Mouse (Mus musculus): ENCODE results near the gene Atxn7l1. TPM values are rescaled to one million over a fixed set of nuclear protein-coding genes. Genes with fewer than 3 reads are reported as not detected.

Gene Atxn7l1
- polyA plus RNA-seq, 1 experiment: 90.6 TPM

- TF ChIP-seq CTCF (IDR thresholded peaks at IDR 0.05; ENCODE audit: low read depth, low read length): no peak
- no peak for TF ChIP-seq POLR2A (IDR thresholded peaks at IDR 0.05; ENCODE audit: borderline replicate concordance, low read depth, low read length)
- Histone ChIP-seq H3K27ac (ENCODE audit: insufficient read depth, low read depth, low read length) (no peak overlapping the region), H3K4me3 (ENCODE audit: insufficient read depth, low read length) (no peak overlapping the region), H3K4me1 (ENCODE audit: control insufficient read depth, insufficient read depth, low read length) (peaks cover 9% of the 10 kb centered on the region)
Observed at GRCm38 (mm10) chr12:33273668-33274067, 126.2 kb downstream of the Atxn7l1 start.

DNA sequence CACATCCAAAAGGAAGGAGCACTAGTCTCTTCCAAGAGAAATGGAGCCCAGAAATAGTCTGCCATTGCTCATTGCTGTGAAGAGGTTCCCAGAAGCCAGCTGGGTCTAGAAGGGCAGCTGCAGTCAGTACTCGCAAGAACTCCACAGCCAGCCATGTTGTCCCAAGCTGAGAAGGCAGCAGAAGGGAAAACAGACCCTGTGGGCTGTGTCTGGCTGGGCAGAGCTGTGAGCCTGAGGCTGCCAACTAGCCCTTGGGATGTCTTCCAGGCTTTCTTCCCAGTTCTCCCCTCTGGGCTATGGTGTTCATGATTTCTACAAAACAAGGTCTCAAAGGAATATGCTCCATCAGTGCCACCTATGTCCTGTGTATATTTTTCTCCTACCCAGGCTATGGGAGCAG lies 128.5 kb downstream of the Atxn7l1 start:
- TF ChIP-seq CTCF (IDR thresholded peaks at IDR 0.05; ENCODE audit: low read depth, low read length) (no peak), POLR2A (IDR thresholded peaks at IDR 0.05; ENCODE audit: borderline replicate concordance, low read depth, low read length) (no peak)
- H3K4me3 ChIP-seq (ENCODE audit: insufficient read depth, low read length): no peak overlapping the region

GRCm38 (mm10) chr12:33277427-33277826 lies 129.9 kb downstream of the Atxn7l1 start:
- no peak for TF ChIP-seq CTCF (IDR thresholded peaks at IDR 0.05; ENCODE audit: low read depth, low read length)
- no peak for TF ChIP-seq POLR2A (IDR thresholded peaks at IDR 0.05; ENCODE audit: borderline replicate concordance, low read depth, low read length)
- H3K4me1 ChIP-seq (ENCODE audit: control insufficient read depth, insufficient read depth, low read length): 0 out of 2 replicates have a peak, but pooled peaks cover 2% of the 10 kb centered on the region
- no peak overlapping the region for H3K4me3 ChIP-seq (ENCODE audit: insufficient read depth, low read length)
- H3K27ac ChIP-seq (ENCODE audit: insufficient read depth, low read depth, low read length): no peak overlapping the region

More for the DNA sequence above, 128.5 kb downstream of the Atxn7l1 start:
- Histone ChIP-seq H3K27ac (ENCODE audit: insufficient read depth, low read depth, low read length) (no peak overlapping the region), H3K4me1 (ENCODE audit: control insufficient read depth, insufficient read depth, low read length) (0 out of 2 replicates have a peak, but pooled peaks cover 2% of the 10 kb centered on the region)

DNA sequence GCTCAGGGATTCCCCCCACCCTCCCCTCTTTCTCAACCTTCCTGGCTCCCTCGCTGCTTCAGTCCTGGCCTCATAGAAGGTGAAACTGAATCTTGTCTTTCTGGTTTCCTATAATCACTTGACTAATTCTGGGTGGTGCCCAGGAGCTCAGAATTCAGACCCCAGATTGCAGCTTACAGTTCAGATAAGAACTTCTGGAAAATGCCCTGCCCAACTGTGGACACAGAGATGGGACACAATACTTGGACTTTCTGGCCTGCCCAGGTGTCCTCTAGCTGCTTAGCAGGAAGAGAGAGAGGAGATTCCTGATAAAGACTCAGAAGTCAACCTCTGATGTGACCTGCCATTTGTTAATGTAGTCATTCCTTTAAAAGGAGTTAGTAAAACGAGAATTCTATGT lies 131.7 kb downstream of the Atxn7l1 start:
- H3K4me1 ChIP-seq (ENCODE audit: control insufficient read depth, insufficient read depth, low read length): 0 out of 2 replicates have a peak, but pooled peaks cover 2% of the 10 kb centered on the region
- H3K27ac ChIP-seq (ENCODE audit: insufficient read depth, low read depth, low read length): no peak overlapping the region
- TF ChIP-seq POLR2A (IDR thresholded peaks at IDR 0.05; ENCODE audit: borderline replicate concordance, low read depth, low read length): no peak
- TF ChIP-seq CTCF (IDR thresholded peaks at IDR 0.05; ENCODE audit: low read depth, low read length): no peak

GRCm38 (mm10) chr12:33280805-33281204 lies 133.3 kb downstream of the Atxn7l1 start:
- Histone ChIP-seq H3K4me3 (ENCODE audit: insufficient read depth, low read length) (no peak overlapping the region), H3K27ac (ENCODE audit: insufficient read depth, low read depth, low read length) (no peak overlapping the region), H3K4me1 (ENCODE audit: control insufficient read depth, insufficient read depth, low read length) (peaks cover 14% of the 10 kb centered on the region)
- TF ChIP-seq CTCF (IDR thresholded peaks at IDR 0.05; ENCODE audit: low read depth, low read length) (peak; percentile 89), POLR2A (IDR thresholded peaks at IDR 0.05; ENCODE audit: borderline replicate concordance, low read depth, low read length) (no peak)

More for the DNA sequence above, 131.7 kb downstream of the Atxn7l1 start:
- no peak overlapping the region for H3K4me3 ChIP-seq (ENCODE audit: insufficient read depth, low read length)

DNA sequence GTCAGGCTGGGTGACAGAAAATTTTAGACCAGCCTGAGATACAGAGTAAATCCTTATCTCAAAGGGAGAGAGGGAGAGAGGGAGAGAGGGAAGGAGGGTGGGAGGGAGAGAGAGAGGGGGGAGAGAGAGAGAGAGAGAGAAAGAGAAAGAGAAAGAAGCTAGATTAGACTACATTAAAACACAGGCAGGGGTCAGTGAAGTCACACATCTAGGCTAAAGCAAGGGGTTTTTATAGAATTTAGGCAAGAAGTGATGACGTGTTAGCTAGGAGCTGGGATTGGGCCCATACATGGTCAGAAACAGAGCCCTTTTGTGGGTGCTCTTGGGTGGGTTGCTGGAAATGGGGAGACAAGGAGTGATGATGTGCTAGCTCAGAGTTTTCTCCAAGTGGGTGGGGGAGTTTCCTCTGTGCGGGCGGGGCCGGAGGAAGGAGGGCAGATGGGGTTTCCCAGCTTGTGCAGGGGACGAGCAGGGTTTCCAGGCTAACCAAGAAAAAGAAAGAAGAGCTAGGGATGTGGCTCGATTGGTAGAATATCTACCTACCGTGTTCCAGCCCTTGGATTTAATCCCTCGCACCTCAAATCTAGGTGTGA lies 136.9 kb downstream of the Atxn7l1 start:
- Histone ChIP-seq H3K4me1 (ENCODE audit: control insufficient read depth, insufficient read depth, low read length) (peaks cover 12% of the 10 kb centered on the region), H3K27ac (ENCODE audit: insufficient read depth, low read depth, low read length) (no peak overlapping the region), H3K4me3 (ENCODE audit: insufficient read depth, low read length) (no peak overlapping the region)
- TF ChIP-seq POLR2A (IDR thresholded peaks at IDR 0.05; ENCODE audit: borderline replicate concordance, low read depth, low read length) (no peak), CTCF (IDR thresholded peaks at IDR 0.05; ENCODE audit: low read depth, low read length) (no peak)

DNA sequence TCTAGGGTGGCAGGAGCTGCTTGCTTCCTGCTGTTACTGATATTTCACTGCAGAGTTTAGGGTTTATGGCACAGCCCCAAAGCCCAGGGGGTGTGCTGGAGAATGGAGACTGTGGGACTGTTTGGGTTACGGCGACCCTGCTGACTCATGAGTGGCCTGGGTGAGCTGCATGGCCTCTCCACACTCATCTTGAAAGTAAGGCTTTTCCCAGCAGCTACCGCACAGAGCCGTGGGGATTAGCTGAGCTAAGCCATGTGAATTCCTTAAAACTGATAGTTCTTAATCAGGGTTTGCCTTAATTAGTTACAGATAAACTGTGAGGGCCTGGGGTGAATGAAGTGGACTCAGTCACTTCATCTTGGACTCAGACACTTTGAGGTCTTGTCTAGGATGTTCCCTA lies 137.9 kb downstream of the Atxn7l1 start:
- Histone ChIP-seq H3K4me3 (ENCODE audit: insufficient read depth, low read length) (no peak overlapping the region), H3K27ac (ENCODE audit: insufficient read depth, low read depth, low read length) (no peak overlapping the region)

DNA sequence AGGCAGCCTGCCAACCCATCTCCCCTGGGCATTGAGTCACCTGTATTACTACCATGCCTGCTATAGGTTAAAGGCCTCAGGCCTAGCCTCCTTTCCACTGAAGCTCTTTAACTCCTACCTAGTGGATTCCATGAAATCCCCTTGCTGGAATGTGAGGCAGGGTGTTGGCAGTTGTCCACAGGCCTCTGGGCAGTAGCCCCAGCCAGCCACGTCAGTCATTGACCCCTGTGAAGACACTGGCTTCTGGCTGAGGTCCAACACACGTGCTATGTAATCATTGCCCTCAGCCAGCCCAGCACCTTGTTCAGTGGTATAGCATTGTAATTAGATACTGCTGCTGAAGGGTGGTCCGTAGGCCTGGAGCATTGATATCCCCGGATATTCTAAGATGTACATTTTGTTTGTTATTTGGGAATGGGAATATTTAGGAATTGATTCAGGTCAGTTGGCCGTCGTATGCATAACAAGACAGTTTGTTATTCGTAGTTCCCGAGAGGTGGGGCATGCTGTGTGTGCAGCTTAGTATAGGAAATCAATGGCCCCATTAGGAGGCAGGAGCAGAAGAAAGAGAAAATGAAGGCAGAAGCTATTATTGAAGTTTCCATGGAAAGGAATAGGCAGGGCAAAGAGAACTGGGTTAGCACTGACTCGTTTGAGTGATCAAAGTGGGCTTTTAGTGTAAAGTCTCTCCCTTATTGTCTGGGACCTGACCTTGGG lies 138.6 kb downstream of the Atxn7l1 start:
- H3K27ac ChIP-seq (ENCODE audit: insufficient read depth, low read depth, low read length): no peak overlapping the region
- TF ChIP-seq POLR2A (IDR thresholded peaks at IDR 0.05; ENCODE audit: borderline replicate concordance, low read depth, low read length) (no peak), CTCF (IDR thresholded peaks at IDR 0.05; ENCODE audit: low read depth, low read length) (no peak)
- H3K4me1 ChIP-seq (ENCODE audit: control insufficient read depth, insufficient read depth, low read length): peaks cover 12% of the 10 kb centered on the region
- no peak overlapping the region for H3K4me3 ChIP-seq (ENCODE audit: insufficient read depth, low read length)

More for the DNA sequence above, 137.9 kb downstream of the Atxn7l1 start:
- H3K4me1 ChIP-seq (ENCODE audit: control insufficient read depth, insufficient read depth, low read length): peaks cover 12% of the 10 kb centered on the region
- TF ChIP-seq CTCF (IDR thresholded peaks at IDR 0.05; ENCODE audit: low read depth, low read length) (no peak), POLR2A (IDR thresholded peaks at IDR 0.05; ENCODE audit: borderline replicate concordance, low read depth, low read length) (no peak)

- H3K27ac ChIP-seq (ENCODE audit: insufficient read depth, low read depth, low read length): no peak overlapping the region
- H3K4me3 ChIP-seq (ENCODE audit: insufficient read depth, low read length): no peak overlapping the region
- TF ChIP-seq CTCF (IDR thresholded peaks at IDR 0.05; ENCODE audit: low read depth, low read length): no peak
- no peak for TF ChIP-seq POLR2A (IDR thresholded peaks at IDR 0.05; ENCODE audit: borderline replicate concordance, low read depth, low read length)
- H3K4me1 ChIP-seq (ENCODE audit: control insufficient read depth, insufficient read depth, low read length): peaks cover 12% of the 10 kb centered on the region
Observed at GRCm38 (mm10) chr12:33287686-33288085, 140.2 kb downstream of the Atxn7l1 start.

DNA sequence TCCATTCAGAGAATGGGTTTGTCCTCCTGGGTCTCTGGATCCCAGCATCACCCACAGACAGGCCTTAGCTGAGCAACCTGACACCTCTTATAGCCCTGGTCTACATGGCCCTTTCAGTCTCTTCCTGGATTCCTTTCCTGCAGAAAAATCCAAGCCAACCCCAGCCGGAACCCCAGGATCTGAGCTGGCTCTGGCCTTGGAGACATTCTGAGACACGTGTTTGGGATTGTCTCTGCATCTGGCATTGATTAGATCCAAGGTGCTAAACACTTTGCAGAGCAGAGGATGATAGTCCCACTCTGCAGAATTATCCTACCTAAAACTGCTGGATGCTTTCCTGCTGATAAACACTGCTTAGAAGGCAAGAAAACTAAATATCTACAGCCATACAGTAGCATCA lies 141.3 kb downstream of the Atxn7l1 start:
- Histone ChIP-seq H3K4me1 (ENCODE audit: control insufficient read depth, insufficient read depth, low read length) (peaks cover 12% of the 10 kb centered on the region), H3K4me3 (ENCODE audit: insufficient read depth, low read length) (no peak overlapping the region), H3K27ac (ENCODE audit: insufficient read depth, low read depth, low read length) (no peak overlapping the region)
- no peak for TF ChIP-seq POLR2A (IDR thresholded peaks at IDR 0.05; ENCODE audit: borderline replicate concordance, low read depth, low read length)
- TF ChIP-seq CTCF (IDR thresholded peaks at IDR 0.05; ENCODE audit: low read depth, low read length): no peak

Data from bone marrow macrophage, adult 2 months (primary cell).